Mouse (Mus musculus) right cerebral cortex, postnatal 25 days (tissue): ENCODE measurements around the gene Gm21693.
A peak's percentile ranks its signal among the peaks of the same experiment; 100 is the strongest.
"Not testable (repeated sequence)": the region's sequence is repeated elsewhere in the genome, so short reads cannot be mapped to it uniquely, and the experiment has no call there.

Experiments
- DNase-seq: peaks from one replicate; pipeline ENCODE4 v3.0.0; 2022

Gene Gm21693

GRCm38 (mm10) chrY:3345229-3345628, at the start of gene Gm21693:
Gene Gm21693 (minus strand): TSS chrY:3345329.
- DNase-seq = not testable (repeated sequence)

- DNase-seq = peak; percentile 1
These were observed 4.5 kb downstream of the Gm21693 start for GRCm38 (mm10) chrY:3340661-3341060.

DNA sequence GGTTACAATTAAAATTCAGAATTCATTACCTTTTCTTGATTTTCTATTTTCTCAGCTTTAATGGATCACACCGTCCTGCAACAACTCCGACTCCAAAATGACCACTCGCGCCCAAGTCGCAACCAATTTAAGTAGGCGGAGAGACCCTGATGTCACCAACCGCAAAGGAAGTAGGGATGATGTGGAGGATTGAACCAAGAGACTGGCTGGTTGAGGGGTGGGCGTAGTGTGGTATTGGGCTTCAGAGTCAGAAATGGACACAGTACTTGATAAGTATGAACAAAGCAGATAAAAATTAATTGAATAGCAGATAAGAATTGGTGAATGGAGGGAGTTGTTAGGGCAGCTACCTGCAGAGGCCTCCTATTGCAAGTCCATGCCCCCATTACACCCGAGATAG, 38.8 kb downstream of the Gm21693 start, which contains the start of gene Gm21677:
Gene Gm21677 (minus strand): TSS at position 101 of the 400 bp plus-strand sequence.
- not testable (repeated sequence) for DNase-seq
